Mouse (Mus musculus): Measurements from ENCODE around the gene Irf2bp2.

DNA sequence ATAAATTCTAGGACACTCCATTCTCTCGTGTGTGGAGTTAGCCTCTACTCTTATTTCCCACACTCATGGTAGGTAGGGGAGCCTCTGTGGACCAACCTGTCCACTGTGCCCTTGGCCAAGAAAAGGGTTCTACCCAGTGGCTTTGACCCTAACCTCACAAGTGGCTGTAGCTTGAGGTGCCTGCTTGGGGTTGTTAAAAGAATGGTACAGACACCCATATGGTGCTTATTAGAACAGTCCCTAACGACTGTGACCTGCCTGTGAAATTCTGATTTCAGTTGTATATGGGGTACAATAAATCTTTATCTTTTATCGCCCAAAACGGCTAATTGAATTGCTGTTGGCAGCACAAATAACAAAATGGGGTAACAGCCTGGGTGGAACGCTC, 8.9 kb downstream of the Irf2bp2 start:
- TF ChIP-seq EP300 (IDR thresholded peaks at IDR 0.05; ENCODE audit: low read depth) (0 out of 2 replicates have a peak, but pooled peaks have one; percentile 29), CTCF (IDR thresholded peaks at IDR 0.05; ENCODE audit: low read depth) (no peak)

Data from heart, postnatal 0 days (tissue).